Mouse (Mus musculus) heart, embryonic 13.5 days (tissue): ENCODE measurements around the gene Mrpl51. TPM values are rescaled to one million over a fixed set of nuclear protein-coding genes. Genes with fewer than 3 reads are reported as not detected.

ENCODE experiments used
- ATAC-seq: fragments of 200-750 bp; cut with Nextera tagmentation; 2 replicates; pipeline ENCODE4 v1.8.0; 2017; ENCODE audit warnings: moderate TSS enrichment; ENCODE audit not compliant: insufficient number of reproducible peaks, low FRiP score, low TSS enrichment; ENCODE audit errors: extremely low read depth
- H3K27ac ChIP-seq: fragments of 300-500 bp; sonication (generic); replicated peaks from 2 replicates; pipeline ENCODE4 v1.5.1; 2015; ENCODE audit warnings: moderate library complexity, mild to moderate bottlenecking, inconsistent platforms
- H3K27me3 ChIP-seq: fragments of 300-500 bp; sonication (generic); replicated peaks from 2 replicates; pipeline ENCODE4 v1.6.1; 2015; ENCODE audit warnings: mild to moderate bottlenecking, inconsistent platforms
- H3K36me3 ChIP-seq: fragments of 300-500 bp; sonication (generic); 2 replicates; pipeline ENCODE4 v1.6.1; 2015; ENCODE audit warnings: mild to moderate bottlenecking, inconsistent platforms
- H3K4me1 ChIP-seq: fragments of 300-500 bp; sonication (generic); 2 replicates; pipeline ENCODE4 v1.6.1; 2015; ENCODE audit warnings: inconsistent platforms
- H3K4me2 ChIP-seq: fragments of 300-500 bp; sonication (generic); 2 replicates; pipeline ENCODE4 v1.6.1; 2015; ENCODE audit warnings: inconsistent platforms, mild to moderate bottlenecking, moderate library complexity
- H3K4me3 ChIP-seq: fragments of 300-500 bp; sonication (generic); 2 replicates; pipeline ENCODE4 v1.5.1; 2015; ENCODE audit warnings: moderate library complexity, mild to moderate bottlenecking, inconsistent platforms
- H3K9ac ChIP-seq: fragments of 300-500 bp; sonication (generic); 2 replicates; pipeline ENCODE4 v1.6.1; 2015; ENCODE audit warnings: inconsistent platforms, mild to moderate bottlenecking, moderate library complexity
- H3K9me3 ChIP-seq: fragments of 300-500 bp; sonication (generic); 2 replicates; pipeline ENCODE4 v1.6.1; 2016; ENCODE audit warnings: inconsistent platforms
- WGBS: fragments of 180-500 bp; shearing (Covaris S2); methylation state at CpG from one replicate; pipeline ENCODE4 v1.1.7; 2015; ENCODE audit warnings: mixed read lengths; 5-methylcytosine and 5-hydroxymethylcytosine counted together
- polyA plus RNA-seq: library from polyadenylated mRNA; unstranded; fragments of >200 nt; fragmentation: Nextera tagmentation; extraction: Ambion mirVana; gene quantifications from 2 replicates; pipeline ENCODE4 v1.2.1, GENCODE M21; 2015

Gene Mrpl51
- polyA plus RNA-seq, 1 experiment from 2014 or later: 219 TPM

- H3K4me3 ChIP-seq: no peak overlapping the region
- no peak for ATAC-seq
- H3K9me3 ChIP-seq: no peaks in the 10 kb centered on the region
- H3K4me2 ChIP-seq: no peak overlapping the region
- peaks cover 80% of the 10 kb centered on the region for H3K36me3 ChIP-seq
- H3K9ac ChIP-seq: peak overlapping the region; percentile 63
- H3K27ac ChIP-seq: 0 out of 2 replicates have a peak overlapping the region, but pooled peaks have one; percentile 5
- WGBS: 78% methylated on average over 6 of the region's 6 CpGs
- H3K4me1 ChIP-seq: peaks cover 32% of the 10 kb centered on the region
- no peaks in the 10 kb centered on the region for H3K27me3 ChIP-seq
These were observed 21.4 kb upstream of the Mrpl51 start for GRCm38 (mm10) chr6:125170194-125170593.

- no peaks in the 10 kb centered on the region for H3K27me3 ChIP-seq
- H3K4me2 ChIP-seq: no peak overlapping the region
- H3K36me3 ChIP-seq: peaks cover 100% of the 10 kb centered on the region
- H3K9ac ChIP-seq: no peak overlapping the region
- H3K9me3 ChIP-seq: no peaks in the 10 kb centered on the region
- H3K27ac ChIP-seq: peak overlapping the region; percentile 28; the same call in 1 of the 2 replicates
- H3K4me1 ChIP-seq: peaks cover 17% of the 10 kb centered on the region
- WGBS: 66% methylated on average over 2 of the region's 2 CpGs
- ATAC-seq: no peak
- H3K4me3 ChIP-seq: no peak overlapping the region
These were observed 19.1 kb upstream of the Mrpl51 start for GRCm38 (mm10) chr6:125172474-125172873.

GRCm38 (mm10) chr6:125173256-125173655, 18.3 kb upstream of the Mrpl51 start:
- H3K4me1 ChIP-seq: peaks cover 9% of the 10 kb centered on the region
- H3K4me2 ChIP-seq: no peak overlapping the region
- no peak overlapping the region for H3K9ac ChIP-seq
- peaks cover 100% of the 10 kb centered on the region for H3K36me3 ChIP-seq
- no peak overlapping the region for H3K27ac ChIP-seq
- no peaks in the 10 kb centered on the region for H3K9me3 ChIP-seq
- 91% methylated on average over 7 of the region's 7 CpGs for WGBS
- H3K4me3 ChIP-seq: no peak overlapping the region
- no peak for ATAC-seq
- H3K27me3 ChIP-seq: no peaks in the 10 kb centered on the region

- WGBS: 87% methylated on average over 5 of the region's 5 CpGs
- ATAC-seq: no peak
- H3K9ac ChIP-seq: no peak overlapping the region
These were observed 16.1 kb upstream of the Mrpl51 start for GRCm38 (mm10) chr6:125175469-125175868.

GRCm38 (mm10) chr6:125179601-125180000, 12.0 kb upstream of the Mrpl51 start:
- no peak overlapping the region for H3K4me3 ChIP-seq
- no peaks in the 10 kb centered on the region for H3K27me3 ChIP-seq
- H3K9ac ChIP-seq: no peak overlapping the region
- H3K4me2 ChIP-seq: no peak overlapping the region
- no peak overlapping the region for H3K27ac ChIP-seq
- ATAC-seq: no peak
- H3K4me1 ChIP-seq: no peaks in the 10 kb centered on the region
- no peaks in the 10 kb centered on the region for H3K9me3 ChIP-seq
- WGBS: 95% methylated on average over 7 of the region's 7 CpGs
- peaks cover 99% of the 10 kb centered on the region for H3K36me3 ChIP-seq

More at GRCm38 (mm10) chr6:125175469-125175868, 16.1 kb upstream of the Mrpl51 start:
- Histone ChIP-seq H3K9me3 (no peaks in the 10 kb centered on the region), H3K4me1 (peaks cover 5% of the 10 kb centered on the region; the same call in 1 of the 2 replicates), H3K36me3 (peaks cover 100% of the 10 kb centered on the region), H3K27me3 (no peaks in the 10 kb centered on the region), H3K4me2 (no peak overlapping the region), H3K27ac (no peak overlapping the region), H3K4me3 (no peak overlapping the region)

- Histone ChIP-seq H3K4me3 (no peak overlapping the region), H3K9me3 (no peaks in the 10 kb centered on the region), H3K9ac (no peak overlapping the region), H3K4me2 (no peak overlapping the region), H3K36me3 (peaks cover 99% of the 10 kb centered on the region), H3K27me3 (no peaks in the 10 kb centered on the region), H3K27ac (no peak overlapping the region), H3K4me1 (no peaks in the 10 kb centered on the region)
- 82% methylated on average over 5 of the region's 5 CpGs for WGBS
- ATAC-seq: no peak
These were observed 9.5 kb upstream of the Mrpl51 start for GRCm38 (mm10) chr6:125182133-125182532.

- 93% methylated on average over 10 of the region's 10 CpGs for WGBS
- ATAC-seq: no peak
- peaks cover 85% of the 10 kb centered on the region for H3K36me3 ChIP-seq
- H3K27me3 ChIP-seq: no peaks in the 10 kb centered on the region
- H3K27ac ChIP-seq: no peak overlapping the region
- H3K4me3 ChIP-seq: no peak overlapping the region
- no peaks in the 10 kb centered on the region for H3K9me3 ChIP-seq
- no peak overlapping the region for H3K4me2 ChIP-seq
- peaks cover 12% of the 10 kb centered on the region for H3K4me1 ChIP-seq
- no peak overlapping the region for H3K9ac ChIP-seq
These were observed 5.4 kb upstream of the Mrpl51 start for GRCm38 (mm10) chr6:125186203-125186602.

- no peaks in the 10 kb centered on the region for H3K27me3 ChIP-seq
- no peaks in the 10 kb centered on the region for H3K9me3 ChIP-seq
- peaks cover 26% of the 10 kb centered on the region for H3K4me1 ChIP-seq
- H3K9ac ChIP-seq: peak overlapping the region; percentile 92
- peak overlapping the region; percentile 100 for H3K27ac ChIP-seq
- no peak for ATAC-seq
- H3K4me3 ChIP-seq: peak overlapping the region; percentile 75
- peak overlapping the region; percentile 91 for H3K4me2 ChIP-seq
- H3K36me3 ChIP-seq: peaks cover 65% of the 10 kb centered on the region
These were observed 785 bp upstream of the Mrpl51 start for GRCm38 (mm10) chr6:125190816-125191215.

- peak; percentile 83 for ATAC-seq
- under 1% methylated on average over 34 of the region's 34 CpGs for WGBS
These were observed 564 bp downstream of the Mrpl51 start for GRCm38 (mm10) chr6:125192016-125192714.

GRCm38 (mm10) chr6:125192841-125193240, 1.2 kb downstream of the Mrpl51 start:
- no peaks in the 10 kb centered on the region for H3K27me3 ChIP-seq
- peak overlapping the region; percentile 91 for H3K4me2 ChIP-seq
- no peak for ATAC-seq
- 38% methylated on average over 5 of the region's 5 CpGs for whole genome bisulfite sequencing
- peaks cover 26% of the 10 kb centered on the region for H3K4me1 ChIP-seq
- peaks cover 45% of the 10 kb centered on the region for H3K36me3 ChIP-seq
- peak overlapping the region; percentile 100 for H3K27ac ChIP-seq
- H3K4me3 ChIP-seq: peak overlapping the region; percentile 75
- H3K9ac ChIP-seq: peak overlapping the region; percentile 92
- no peaks in the 10 kb centered on the region for H3K9me3 ChIP-seq

More at GRCm38 (mm10) chr6:125192016-125192714, 564 bp downstream of the Mrpl51 start:
- H3K27ac ChIP-seq: peak overlapping the region; percentile 100
- H3K4me1 ChIP-seq: peaks cover 26% of the 10 kb centered on the region
- no peaks in the 10 kb centered on the region for H3K9me3 ChIP-seq
- H3K27me3 ChIP-seq: no peaks in the 10 kb centered on the region
- H3K36me3 ChIP-seq: peaks cover 52% of the 10 kb centered on the region
- peak overlapping the region; percentile 91 for H3K4me2 ChIP-seq
- H3K9ac ChIP-seq: peak overlapping the region; percentile 92
- H3K4me3 ChIP-seq: peak overlapping the region; percentile 75

GRCm38 (mm10) chr6:125193390-125193789, 1.8 kb downstream of the Mrpl51 start:
- 0 out of 2 replicates have a peak overlapping the region, but pooled peaks have one; percentile 32 for H3K27ac ChIP-seq
- peaks cover 40% of the 10 kb centered on the region for H3K36me3 ChIP-seq
- 0 out of 2 replicates have a peak overlapping the region, but pooled peaks have one; percentile 3 for H3K9ac ChIP-seq
- H3K4me2 ChIP-seq: peak overlapping the region; percentile 91
- H3K4me3 ChIP-seq: peak overlapping the region; percentile 75
- WGBS: 51% methylated on average over 7 of the region's 7 CpGs
- ATAC-seq: no peak
- H3K9me3 ChIP-seq: no peaks in the 10 kb centered on the region
- H3K4me1 ChIP-seq: peaks cover 26% of the 10 kb centered on the region
- H3K27me3 ChIP-seq: no peaks in the 10 kb centered on the region
